Mouse (Mus musculus) kidney, embryonic 16.5 days (tissue): ENCODE results near the gene Usp37. TPM values are rescaled to one million over a fixed set of nuclear protein-coding genes. Genes with fewer than 3 reads are reported as not detected.

Experiments used
- ATAC-seq: fragments of 200-750 bp; cut with Nextera tagmentation; 2 replicates; pipeline ENCODE4 v1.8.0; 2017; ENCODE audit warnings: moderate TSS enrichment; ENCODE audit not compliant: low FRiP score, low TSS enrichment
- H3K27ac ChIP-seq: fragments of 300-500 bp; sonication (generic); 2 replicates; pipeline ENCODE4 v1.5.1; 2014; ENCODE audit warnings: low read length
- H3K27me3 ChIP-seq: fragments of 300-500 bp; sonication (generic); 2 replicates; pipeline ENCODE4 v1.6.1; 2014; ENCODE audit warnings: low read length, control low read depth, mixed read lengths; ENCODE audit not compliant: insufficient read depth
- H3K36me3 ChIP-seq: fragments of 300-500 bp; sonication (generic); 2 replicates; pipeline ENCODE4 v1.6.1; 2014; ENCODE audit warnings: low read length, control low read depth, mixed read lengths; ENCODE audit not compliant: insufficient read depth
- H3K4me1 ChIP-seq: fragments of 300-500 bp; sonication (generic); 2 replicates; pipeline ENCODE4 v1.6.1; 2014; ENCODE audit warnings: low read length, control low read depth, mixed read lengths; ENCODE audit not compliant: insufficient read depth
- H3K4me2 ChIP-seq: fragments of 300-500 bp; sonication (generic); replicated peaks from 2 replicates; pipeline ENCODE4 v1.6.1; 2014; ENCODE audit warnings: low read depth, low read length
- H3K4me3 ChIP-seq: fragments of 300-500 bp; sonication (generic); 2 replicates; pipeline ENCODE4 v1.5.1; 2014; ENCODE audit warnings: mild to moderate bottlenecking, low read length
- H3K9ac ChIP-seq: fragments of 300-500 bp; sonication (generic); replicated peaks from 2 replicates; pipeline ENCODE4 v1.6.1; 2014; ENCODE audit warnings: low read length
- H3K9me3 ChIP-seq: fragments of 300-500 bp; sonication (generic); 2 replicates; pipeline ENCODE4 v1.6.1; 2016; ENCODE audit warnings: low read length, control low read depth
- WGBS: fragments of 180-500 bp; shearing (Covaris S2); extraction: QIAGEN DNeasy Blood & Tissue Kit; methylation state at CpG from one replicate; pipeline ENCODE4 v1.1.7; 2014; 5-methylcytosine and 5-hydroxymethylcytosine counted together
- polyA plus RNA-seq: library from polyadenylated mRNA; unstranded; fragments of >200 nt; fragmentation: Nextera tagmentation; extraction: Ambion mirVana; gene quantifications from 2 replicates; pipeline ENCODE4 v1.2.1, GENCODE M21; 2015

The Usp37 gene
- polyA plus RNA-seq: 31.5 and 36.5 TPM in 2 replicates

GRCm38 (mm10) chr1:74544184-74544583 lies at the start of gene Usp37:
Gene Usp37 (minus strand): TSS chr1:74544284.
- Histone ChIP-seq H3K27ac (no peak within 1 kb of the TSS), H3K9ac (no peak within 1 kb of the TSS), H3K4me2 (peak within 1 kb of the TSS; percentile 30), H3K36me3 (no peaks in the 10 kb centered on the region), H3K4me3 (no peak within 1 kb of the TSS), H3K27me3 (no peaks in the 10 kb centered on the region), H3K4me1 (peaks cover 7% of the 10 kb centered on the region; the same call in 1 of the 2 replicates), H3K9me3 (no peaks in the 10 kb centered on the region)
- ATAC-seq: no peak
- WGBS: 84% methylated on average over 4 of the region's 4 CpGs

- ATAC-seq: peak; percentile 99
- H3K4me1 ChIP-seq: peaks cover 20% of the 10 kb centered on the region
- H3K27ac ChIP-seq: peak within 1 kb of the TSS; percentile 90
- H3K4me2 ChIP-seq: peak within 1 kb of the TSS; percentile 89
- WGBS: under 1% methylated on average over 45 of the region's 48 CpGs
- H3K9ac ChIP-seq: peak within 1 kb of the TSS; percentile 87
- no peaks in the 10 kb centered on the region for H3K9me3 ChIP-seq
- peak within 1 kb of the TSS; percentile 88 for H3K4me3 ChIP-seq
- no peaks in the 10 kb centered on the region for H3K27me3 ChIP-seq
- peaks cover 31% of the 10 kb centered on the region for H3K36me3 ChIP-seq
Observed at GRCm38 (mm10) chr1:74587773-74588445, 43.8 kb upstream of the Usp37 start, which contains the start of the genes Zfp142 and Bcs1l. Gene Zfp142 (minus strand): TSS chr1:74588246. Gene Bcs1l (plus strand): TSS chr1:74588289.

GRCm38 (mm10) chr1:74587233-74587772 lies 43.2 kb upstream of the Usp37 start:
- Histone ChIP-seq H3K9me3 (no peaks in the 10 kb centered on the region), H3K27me3 (no peaks in the 10 kb centered on the region), H3K27ac (peak overlapping the region; percentile 90), H3K4me1 (peaks cover 20% of the 10 kb centered on the region), H3K9ac (peak overlapping the region; percentile 87), H3K36me3 (peaks cover 28% of the 10 kb centered on the region), H3K4me2 (peak overlapping the region; percentile 89), H3K4me3 (peak overlapping the region; percentile 88)
- WGBS: under 1% methylated on average over 24 of the region's 24 CpGs
- ATAC-seq: no peak

- no peak overlapping the region for H3K27ac ChIP-seq
- no peak overlapping the region for H3K4me2 ChIP-seq
- no peak for ATAC-seq
- H3K27me3 ChIP-seq: no peaks in the 10 kb centered on the region
- no peak overlapping the region for H3K4me3 ChIP-seq
- H3K9ac ChIP-seq: no peak overlapping the region
- H3K9me3 ChIP-seq: no peaks in the 10 kb centered on the region
- WGBS: 94% methylated on average over 3 of the region's 3 CpGs
- H3K36me3 ChIP-seq: peaks cover 11% of the 10 kb centered on the region; the same call in 1 of the 2 replicates
- peaks cover 20% of the 10 kb centered on the region for H3K4me1 ChIP-seq
Observed at GRCm38 (mm10) chr1:74584616-74585398, 40.7 kb upstream of the Usp37 start.

GRCm38 (mm10) chr1:74582621-74583020 lies 38.5 kb upstream of the Usp37 start:
- Histone ChIP-seq H3K4me3 (no peak overlapping the region), H3K4me1 (peaks cover 13% of the 10 kb centered on the region), H3K9me3 (no peaks in the 10 kb centered on the region), H3K4me2 (no peak overlapping the region), H3K27me3 (no peaks in the 10 kb centered on the region), H3K27ac (no peak overlapping the region), H3K36me3 (peaks cover 27% of the 10 kb centered on the region), H3K9ac (no peak overlapping the region)
- WGBS: 91% methylated on average over 3 of the region's 3 CpGs
- ATAC-seq: no peak

- H3K4me3 ChIP-seq: no peak overlapping the region
- no peak overlapping the region for H3K4me2 ChIP-seq
- no peaks in the 10 kb centered on the region for H3K9me3 ChIP-seq
- ATAC-seq: no peak
- no peak overlapping the region for H3K9ac ChIP-seq
- H3K36me3 ChIP-seq: peaks cover 80% of the 10 kb centered on the region
- 93% methylated on average over 29 of the region's 29 CpGs for WGBS
- H3K4me1 ChIP-seq: no peaks in the 10 kb centered on the region
- H3K27me3 ChIP-seq: no peaks in the 10 kb centered on the region
- no peak overlapping the region for H3K27ac ChIP-seq
Observed at GRCm38 (mm10) chr1:74569739-74570719, 25.9 kb upstream of the Usp37 start.

GRCm38 (mm10) chr1:74565834-74566233 lies 21.8 kb upstream of the Usp37 start:
- Histone ChIP-seq H3K9ac (no peak overlapping the region), H3K4me1 (no peaks in the 10 kb centered on the region), H3K27ac (no peak overlapping the region), H3K36me3 (peaks cover 55% of the 10 kb centered on the region), H3K9me3 (no peaks in the 10 kb centered on the region), H3K4me3 (no peak overlapping the region), H3K27me3 (no peaks in the 10 kb centered on the region), H3K4me2 (no peak overlapping the region)
- 91% methylated on average over 6 of the region's 6 CpGs for WGBS
- ATAC-seq: no peak

- no peaks in the 10 kb centered on the region for H3K4me1 ChIP-seq
- no peak for ATAC-seq
- no peak overlapping the region for H3K4me3 ChIP-seq
- H3K27me3 ChIP-seq: no peaks in the 10 kb centered on the region
- no peaks in the 10 kb centered on the region for H3K9me3 ChIP-seq
- H3K27ac ChIP-seq: no peak overlapping the region
- no peaks in the 10 kb centered on the region for H3K36me3 ChIP-seq
- WGBS: 82% methylated on average over 5 of the region's 5 CpGs
- H3K4me2 ChIP-seq: no peak overlapping the region
- H3K9ac ChIP-seq: no peak overlapping the region
Observed at GRCm38 (mm10) chr1:74559061-74559460, 15.0 kb upstream of the Usp37 start.

- peak; percentile 85 for ATAC-seq
Observed at GRCm38 (mm10) chr1:74542451-74542961, 1.6 kb downstream of the Usp37 start, which contains the start of gene Plcd4. Gene Plcd4 (plus strand): TSS chr1:74542888.

More at GRCm38 (mm10) chr1:74542451-74542961, 1.6 kb downstream of the Usp37 start, which contains the start of gene Plcd4:
- no peak within 1 kb of the TSS for H3K27ac ChIP-seq
- H3K4me2 ChIP-seq: peak within 1 kb of the TSS; percentile 30
- H3K9ac ChIP-seq: no peak within 1 kb of the TSS
- H3K36me3 ChIP-seq: no peaks in the 10 kb centered on the region
- H3K4me1 ChIP-seq: peaks cover 7% of the 10 kb centered on the region; the same call in 1 of the 2 replicates
- H3K27me3 ChIP-seq: no peaks in the 10 kb centered on the region
- 3% methylated on average over 6 of the region's 6 CpGs for WGBS
- H3K4me3 ChIP-seq: no peak within 1 kb of the TSS
- no peaks in the 10 kb centered on the region for H3K9me3 ChIP-seq
